Mouse (Mus musculus) ES-E14 (cell line): ENCODE data around the gene Aaed1.

Experiments
- HCFC1 ChIP-seq: IDR thresholded peaks from 2 replicates; pipeline ENCODE4 v1.6.1; 2012; ENCODE audit warnings: low read length, inconsistent platforms, borderline replicate concordance; ENCODE audit not compliant: insufficient read depth
- MAFK ChIP-seq: IDR thresholded peaks from 2 replicates; pipeline ENCODE4 v1.6.1; 2014; ENCODE audit warnings: mild to moderate bottlenecking, low read depth, low read length, inconsistent platforms; ENCODE audit not compliant: insufficient read depth
- ZC3H11A ChIP-seq: IDR thresholded peaks from 2 replicates; pipeline ENCODE4 v1.6.1; 2012; ENCODE audit warnings: low read depth, mild to moderate bottlenecking, inconsistent platforms, low read length, borderline replicate concordance
- ZNF384 ChIP-seq: IDR thresholded peaks from 2 replicates; pipeline ENCODE4 v1.6.1; 2012; ENCODE audit warnings: low read depth, low read length, inconsistent platforms

DNA sequence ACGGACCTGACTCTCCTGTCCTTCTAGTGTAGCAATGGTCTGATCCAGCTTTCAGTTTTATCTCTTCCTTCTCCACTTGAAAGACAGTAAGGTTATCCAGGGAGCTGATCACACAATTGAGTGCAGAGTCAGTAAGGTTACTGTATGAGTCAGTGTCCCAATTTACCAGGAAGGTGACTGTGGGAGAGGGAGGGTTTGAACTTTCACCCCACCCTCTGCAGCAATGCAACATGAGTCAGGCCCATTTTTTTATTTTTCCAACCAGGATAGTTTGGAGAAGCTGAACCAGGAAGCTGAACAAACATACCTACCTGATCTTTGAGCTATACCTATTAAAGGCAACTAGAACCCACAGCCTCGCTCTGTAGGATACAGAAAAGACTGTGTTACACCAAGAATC lies 37.0 kb upstream of the Aaed1 start:
- TF ChIP-seq HCFC1 (no peak), ZC3H11A (no peak), ZNF384 (no peak), MAFK (no peak)
